Mouse (Mus musculus) limb, embryonic 14.5 days (tissue): ENCODE measurements around the gene Sept4. TPM values are rescaled to one million over a fixed set of nuclear protein-coding genes. Genes with fewer than 3 reads are reported as not detected.

Source experiments
- ATAC-seq: fragments of 200-750 bp; cut with Nextera tagmentation; 2 replicates; pipeline ENCODE4 v1.8.0; 2017; ENCODE audit warnings: low read depth, moderate number of reproducible peaks, moderate TSS enrichment; ENCODE audit not compliant: low FRiP score
- DNase-seq: peaks from one replicate; pipeline ENCODE4 v3.0.0-alpha.2; 2015; ENCODE audit warnings: low spot score
- H3K27ac ChIP-seq: fragments of 300-500 bp; sonication (generic); replicated peaks from 2 replicates; pipeline ENCODE4 v1.5.1; 2014; ENCODE audit warnings: low read depth, mild to moderate bottlenecking, low read length, moderate library complexity, mixed read lengths
- H3K27me3 ChIP-seq: fragments of 300-500 bp; sonication (generic); 2 replicates; pipeline ENCODE4 v1.6.1; 2014; ENCODE audit warnings: low read length, mixed read lengths; ENCODE audit not compliant: control insufficient read depth, insufficient read depth
- H3K36me3 ChIP-seq: fragments of 300-500 bp; sonication (generic); 2 replicates; pipeline ENCODE4 v1.6.1; 2014; ENCODE audit warnings: mild to moderate bottlenecking, low read length, moderate library complexity, mixed read lengths; ENCODE audit not compliant: control insufficient read depth, insufficient read depth
- H3K4me1 ChIP-seq: fragments of 300-500 bp; sonication (generic); 2 replicates; pipeline ENCODE4 v1.6.1; 2014; ENCODE audit warnings: antibody characterized with exemption, low read length, mixed read lengths; ENCODE audit not compliant: control insufficient read depth, insufficient read depth
- H3K4me2 ChIP-seq: fragments of 300-500 bp; sonication (generic); replicated peaks from 2 replicates; pipeline ENCODE4 v1.6.1; 2014; ENCODE audit warnings: low read depth, mild to moderate bottlenecking, low read length, moderate library complexity; ENCODE audit not compliant: severe bottlenecking
- H3K4me3 ChIP-seq: fragments of 300-500 bp; sonication (generic); replicated peaks from 2 replicates; pipeline ENCODE4 v1.5.1; 2014; ENCODE audit warnings: low read length
- H3K9ac ChIP-seq: fragments of 300-500 bp; sonication (generic); 2 replicates; pipeline ENCODE4 v1.6.1; 2014; ENCODE audit warnings: mild to moderate bottlenecking, low read depth, low read length, moderate library complexity; ENCODE audit not compliant: severe bottlenecking
- H3K9me3 ChIP-seq: fragments of 300-500 bp; sonication (generic); 2 replicates; pipeline ENCODE4 v1.6.1; 2016; ENCODE audit warnings: low read length; ENCODE audit not compliant: control insufficient read depth
- POLR2A ChIP-seq: fragments of 200-500 bp; IDR thresholded peaks from 2 replicates; pipeline ENCODE4 v1.8.0; 2012; ENCODE audit warnings: inconsistent platforms, mild to moderate bottlenecking, moderate library complexity, borderline replicate concordance; ENCODE audit not compliant: insufficient read depth, insufficient read length; ENCODE audit errors: extremely low read depth
- whole genome bisulfite sequencing: fragments of 180-500 bp; shearing (Covaris S2); extraction: QIAGEN DNeasy Blood & Tissue Kit; methylation state at CpG from one replicate; pipeline ENCODE4 v1.1.7; 2014; 5-methylcytosine and 5-hydroxymethylcytosine counted together
- polyA plus RNA-seq, 2 experiments: library from polyadenylated mRNA; depleted of rRNA in 1 of 2; stranded (reverse) in 1 of 2; unstranded in 1 of 2; fragments of >200 nt; fragmentation: Nextera tagmentation in 1 of 2; extraction: Ambion mirVana in 1 of 2; gene quantifications; 2 replicates each; pipeline versions ENCODE4 v1.2.1 to v1.2.3; 2012 to 2014

The Sept4 gene
- polyA plus RNA-seq, 2 experiments = 25.7 to 25.8 TPM

GRCm38 (mm10) chr11:87527364-87527763 lies 41.3 kb upstream of the Sept4 start:
- no peak for TF ChIP-seq POLR2A
- Histone ChIP-seq H3K4me1 (no peaks in the 10 kb centered on the region), H3K27ac (no peak overlapping the region), H3K27me3 (no peaks in the 10 kb centered on the region), H3K9ac (no peak overlapping the region), H3K4me2 (no peak overlapping the region), H3K9me3 (no peaks in the 10 kb centered on the region), H3K4me3 (no peak overlapping the region), H3K36me3 (no peaks in the 10 kb centered on the region)
- ATAC-seq (no peak), DNase-seq (no peak)
- WGBS = 51% methylated on average over 3 of the region's 3 CpGs

- H3K36me3 ChIP-seq = no peaks in the 10 kb centered on the region
- H3K9ac ChIP-seq = no peak overlapping the region
- H3K4me2 ChIP-seq = no peak overlapping the region
- no peaks in the 10 kb centered on the region for H3K9me3 ChIP-seq
- H3K27ac ChIP-seq = no peak overlapping the region
- no peak overlapping the region for H3K4me3 ChIP-seq
- no peaks in the 10 kb centered on the region for H3K27me3 ChIP-seq
- DNase-seq (no peak), ATAC-seq (no peak)
- no peak for TF ChIP-seq POLR2A
- 46% methylated on average over 4 of the region's 4 CpGs for WGBS
- no peaks in the 10 kb centered on the region for H3K4me1 ChIP-seq
Observed at GRCm38 (mm10) chr11:87527990-87528389, 40.7 kb upstream of the Sept4 start.

- H3K4me1 ChIP-seq = no peaks in the 10 kb centered on the region
- no peak overlapping the region for H3K9ac ChIP-seq
- H3K9me3 ChIP-seq = no peaks in the 10 kb centered on the region
- ATAC-seq = no peak
- no peaks in the 10 kb centered on the region for H3K27me3 ChIP-seq
- TF ChIP-seq POLR2A = no peak
- H3K4me3 ChIP-seq = no peak overlapping the region
- 48% methylated on average over 6 of the region's 6 CpGs for WGBS
- H3K36me3 ChIP-seq = no peaks in the 10 kb centered on the region
- H3K27ac ChIP-seq = no peak overlapping the region
- DNase-seq = peak; percentile 8
- H3K4me2 ChIP-seq = no peak overlapping the region
Observed at GRCm38 (mm10) chr11:87531695-87532094, 37.0 kb upstream of the Sept4 start.

- Histone ChIP-seq H3K9ac (no peak overlapping the region), H3K27me3 (no peaks in the 10 kb centered on the region), H3K4me3 (no peak overlapping the region), H3K4me2 (no peak overlapping the region), H3K9me3 (no peaks in the 10 kb centered on the region), H3K27ac (no peak overlapping the region), H3K4me1 (no peaks in the 10 kb centered on the region), H3K36me3 (no peaks in the 10 kb centered on the region)
- TF ChIP-seq POLR2A = no peak
- no peak for ATAC-seq
- no peak for DNase-seq
- 28% methylated on average over 8 of the region's 8 CpGs for WGBS
Observed at GRCm38 (mm10) chr11:87542285-87542684, 26.4 kb upstream of the Sept4 start.

GRCm38 (mm10) chr11:87542906-87543305 lies 25.8 kb upstream of the Sept4 start:
- H3K4me3 ChIP-seq = no peak overlapping the region
- H3K9ac ChIP-seq = no peak overlapping the region
- no peaks in the 10 kb centered on the region for H3K4me1 ChIP-seq
- DNase-seq = no peak
- no peaks in the 10 kb centered on the region for H3K27me3 ChIP-seq
- TF ChIP-seq POLR2A = no peak
- WGBS = 47% methylated on average over 3 of the region's 3 CpGs
- H3K27ac ChIP-seq = no peak overlapping the region
- H3K9me3 ChIP-seq = no peaks in the 10 kb centered on the region
- no peaks in the 10 kb centered on the region for H3K36me3 ChIP-seq
- no peak for ATAC-seq
- H3K4me2 ChIP-seq = no peak overlapping the region

- WGBS = 76% methylated on average over 4 of the region's 4 CpGs
- ATAC-seq (no peak), DNase-seq (no peak)
- H3K4me3 ChIP-seq = no peak overlapping the region
- no peaks in the 10 kb centered on the region for H3K9me3 ChIP-seq
- peaks cover 3% of the 10 kb centered on the region; the same call in 1 of the 2 replicates for H3K4me1 ChIP-seq
- no peaks in the 10 kb centered on the region for H3K27me3 ChIP-seq
- no peaks in the 10 kb centered on the region for H3K36me3 ChIP-seq
- no peak overlapping the region for H3K9ac ChIP-seq
- no peak overlapping the region for H3K4me2 ChIP-seq
- no peak overlapping the region for H3K27ac ChIP-seq
- no peak for TF ChIP-seq POLR2A
Observed at GRCm38 (mm10) chr11:87553342-87553741, 15.4 kb upstream of the Sept4 start.
